In genomic region chr12:82780936-82781335, GRCm38 (mm10) we compare ENCODE assay signal across 22 mouse cellular contexts.
A peak's percentile ranks its signal among the peaks of the same experiment; 100 is the strongest.
DNase-seq lines count a peak whose midpoint lies in the region; ATAC-seq and TF ChIP-seq lines count a peak whose summit lies in the region.
"Had no signal": no experiment of that assay in that cellular context is flagged by ENCODE, and none has a peak within 500 bp of the region (broad histone marks: within the 10 kb centered on the region; RNA-seq: fewer than 3 reads in every experiment).

No protein-coding gene starts in this region.

- no peaks in the 10 kb centered on the region for H3K79me2 ChIP-seq in CH12.LX (replicated peaks; ENCODE audit: control insufficient read depth, extremely low read depth, insufficient read depth, poor library complexity, severe bottlenecking)

- no peak overlapping the region for H3K4me2 ChIP-seq in CH12.LX (ENCODE audit: insufficient read depth, low read depth, poor library complexity, severe bottlenecking)
- H3K4me2 ChIP-seq in hindbrain, embryonic 16.5 days (ENCODE audit: low read length): no peak overlapping the region

- in situ Hi-C loops in CH12.LX (cut with MboI; ENCODE audit: low pct_ligation_motif_present, low pct_unique_long_range_greater_than_20kb, low sequenced_read_pairs): no loop called here

- no peak for ATAC-seq in hindbrain, embryonic 16.5 days
- ATAC-seq: activated CD4-positive, CD25-positive, alpha-beta regulatory T cell, adult 4 months; CD4-positive, CD25-positive, alpha-beta regulatory T cell, adult 4 months; Patski had no signal

- H3K9ac ChIP-seq in CH12.LX (ENCODE audit: insufficient read depth, low read depth): no peak overlapping the region
- no peak overlapping the region for H3K9ac ChIP-seq in hindbrain, embryonic 16.5 days (ENCODE audit: low read depth, low read length)

- no peak for TF ChIP-seq POLR2A in CH12.LX (IDR thresholded peaks at IDR 0.05; ENCODE audit: low read depth, low read length)

- no peak overlapping the region for H3K4me3 ChIP-seq in CH12.LX (replicated peaks in 1 of 3; ENCODE audit: low read depth in 2 of 3, low read length in 2 of 3, poor library complexity in 1 of 3)
- H3K4me3 ChIP-seq in hindbrain, embryonic 16.5 days (ENCODE audit: low read length): no peak overlapping the region

- TF ChIP-seq CTCF in CH12.LX (conservative IDR thresholded peaks at IDR 0.05 in 1 of 2, IDR thresholded peaks at IDR 0.05 in 1 of 2; ENCODE audit: low read depth in 2 of 2, low read length in 2 of 2): no peak

- peaks cover 2 to 24% of the 10 kb centered on the region in 2 experiments; a peak in 3 of 4 replicates for H3K4me1 ChIP-seq in CH12.LX (ENCODE audit: control insufficient read depth in 1 of 2, insufficient read depth in 2 of 2)
- H3K4me1 ChIP-seq in hindbrain, embryonic 16.5 days (ENCODE audit: control insufficient read depth, insufficient read depth, low read depth, low read length): no peaks in the 10 kb centered on the region

- H3K9me3 ChIP-seq in CH12.LX (replicated peaks; ENCODE audit: low read length): no peaks in the 10 kb centered on the region
- no peaks in the 10 kb centered on the region for H3K9me3 ChIP-seq in hindbrain, embryonic 16.5 days (ENCODE audit: control insufficient read depth, low read length)
- H3K9me3 ChIP-seq: G1E had no signal

- WGBS in hindbrain, embryonic 16.5 days: 92% methylated on average over 5 of the region's 5 CpGs

- no peak for TF ChIP-seq RAD21 in CH12.LX (IDR thresholded peaks at IDR 0.05; ENCODE audit: low read depth, low read length)

- H3K36me3 ChIP-seq in CH12.LX (replicated peaks in 1 of 2; ENCODE audit: control insufficient read depth in 1 of 2, insufficient read depth in 1 of 2, low read length in 1 of 2): no peaks in the 10 kb centered on the region
- H3K36me3 ChIP-seq in hindbrain, embryonic 16.5 days (ENCODE audit: control insufficient read depth, insufficient read depth, low read length): no peaks in the 10 kb centered on the region
- H3K36me3 ChIP-seq: G1E had no signal

- dilution Hi-C loops in CH12.LX (cut with MboI; ENCODE audit: extremely low pct_ligation_motif_present, extremely low pct_unique_long_range_greater_than_20kb, low sequenced_read_pairs): no loop called here

- intact Hi-C loops in heart, postnatal 36 days (cut with DNase I): no loop called here

- H3K27ac ChIP-seq in CH12.LX (ENCODE audit: insufficient read depth, low read depth): no peak overlapping the region
- no peak overlapping the region for H3K27ac ChIP-seq in hindbrain, embryonic 16.5 days (ENCODE audit: low read depth, low read length)

- peak; percentile 11 for DNase-seq in heart, adult 11 months
- DNase-seq in heart, postnatal 36 days: no peak
- DNase-seq in A20 (ENCODE audit: low read depth, low spot score): peak; percentile 58
- DNase-seq in CH12.LX (ENCODE audit: extremely low read depth): peak; percentile 33
- DNase-seq in spleen, adult 18-20 months: no peak
- DNase-seq: adrenal gland, adult 2 months; adrenal gland, adult 8-10 months; adrenal gland, postnatal 10 days; adrenal gland, postnatal 14 days; adrenal gland, postnatal 25 days; adrenal gland, postnatal 36 days; B cell, adult 2 months; cerebellum, adult 11 months; cerebellum, adult 11-12 months; cerebellum, adult 18-20 months; cerebellum, adult 2 months; cerebellum, adult 8-10 months had no signal

- no peaks in the 10 kb centered on the region for H3K27me3 ChIP-seq in CH12.LX (replicated peaks)
- no peaks in the 10 kb centered on the region for H3K27me3 ChIP-seq in hindbrain, embryonic 16.5 days (replicated peaks; ENCODE audit: control insufficient read depth, insufficient read depth, low read length)
- H3K27me3 ChIP-seq: Patski had no signal

- TF ChIP-seq EP300 in CH12.LX (IDR thresholded peaks at IDR 0.05; ENCODE audit: low read length): no peak

TF ChIP-seq in CH12.LX, 34 proteins besides CTCF, POLR2A, EP300 and RAD21:
- TF ChIP-seq BHLHE40 (IDR thresholded peaks at IDR 0.05; ENCODE audit: low read depth, low read length) (peak; percentile 55; the same call in 1 of the 2 replicates), JUND (conservative IDR thresholded peaks at IDR 0.05; ENCODE audit: low read depth, low read length) (no peak)
TF ChIP-seq in CH12.LX: peak in this region for 1.

Comparison
In these comparisons a context has a peak if more than half of its experiments do, and no peak if none do; other contexts are left out.
1. DNase-seq: peak in heart, adult 11 months (single experiment), A20 (single experiment) and CH12.LX (single experiment); none in heart, postnatal 36 days (0 of 2) and spleen, adult 18-20 months (0 of 2).